Mouse (Mus musculus) liver, adult 2 months (tissue): Measurements from ENCODE around the gene Ggt6.

ENCODE experiments used
- CTCF ChIP-seq: fragments of 200-500 bp; IDR thresholded peaks from 2 replicates; pipeline ENCODE4 v1.5.1; 2011; ENCODE audit warnings: low read depth, low read length, control low read depth
- POLR2A ChIP-seq: fragments of 200-500 bp; IDR thresholded peaks from 2 replicates; pipeline ENCODE4 v1.6.1; 2011; ENCODE audit warnings: low read length, control low read depth; ENCODE audit not compliant: insufficient read depth; ENCODE audit errors: extremely low read depth

- TF ChIP-seq CTCF: no peak
- TF ChIP-seq POLR2A: no peak
These were observed at the start of gene Ggt6 for GRCm38 (mm10) chr11:72434963-72435693.
